Mouse (Mus musculus) limb, embryonic 13.5 days (tissue): ENCODE results near the gene Traip. TPM values are rescaled to one million over a fixed set of nuclear protein-coding genes. Genes with fewer than 3 reads are reported as not detected.
A peak's percentile ranks its signal among the peaks of the same experiment; 100 is the strongest.

ENCODE experiments used
- ATAC-seq: fragments of 200-750 bp; cut with Nextera tagmentation; 2 replicates; pipeline ENCODE4 v1.8.0; 2017; ENCODE audit warnings: low read depth, moderate number of reproducible peaks, moderate TSS enrichment; ENCODE audit not compliant: low FRiP score
- H3K27ac ChIP-seq: fragments of 300-500 bp; sonication (generic); 2 replicates; pipeline ENCODE4 v1.5.1; 2015; ENCODE audit warnings: inconsistent platforms, mild to moderate bottlenecking, moderate library complexity
- H3K27me3 ChIP-seq: fragments of 300-500 bp; sonication (generic); 2 replicates; pipeline ENCODE4 v1.6.1; 2015; ENCODE audit warnings: mild to moderate bottlenecking, inconsistent platforms
- H3K36me3 ChIP-seq: fragments of 300-500 bp; sonication (generic); 2 replicates; pipeline ENCODE4 v1.6.1; 2015; ENCODE audit warnings: inconsistent platforms, mild to moderate bottlenecking, moderate library complexity
- H3K4me1 ChIP-seq: fragments of 300-500 bp; sonication (generic); 2 replicates; pipeline ENCODE4 v1.6.1; 2015; ENCODE audit warnings: inconsistent platforms
- H3K4me2 ChIP-seq: fragments of 300-500 bp; sonication (generic); replicated peaks from 2 replicates; pipeline ENCODE4 v1.6.1; 2015; ENCODE audit warnings: inconsistent platforms, mild to moderate bottlenecking, moderate library complexity
- H3K4me3 ChIP-seq: fragments of 300-500 bp; sonication (generic); 2 replicates; pipeline ENCODE4 v1.5.1; 2015; ENCODE audit warnings: moderate library complexity, mild to moderate bottlenecking, inconsistent platforms
- H3K9ac ChIP-seq: fragments of 300-500 bp; sonication (generic); 2 replicates; pipeline ENCODE4 v1.6.1; 2015; ENCODE audit warnings: mild to moderate bottlenecking, inconsistent platforms
- H3K9me3 ChIP-seq: fragments of 300-500 bp; sonication (generic); 2 replicates; pipeline ENCODE4 v1.6.1; 2016; ENCODE audit warnings: inconsistent platforms
- WGBS: fragments of 180-500 bp; shearing (Covaris S2); methylation state at CpG from one replicate; pipeline ENCODE4 v1.1.7; 2015; 5-methylcytosine and 5-hydroxymethylcytosine counted together
- polyA plus RNA-seq: library from polyadenylated mRNA; unstranded; fragments of >200 nt; fragmentation: Nextera tagmentation; extraction: Ambion mirVana; gene quantifications from 2 replicates; pipeline ENCODE4 v1.2.1, GENCODE M21; 2015

The Traip gene
- polyA plus RNA-seq, 1 experiment from 2014 or later: 26.1 TPM

GRCm38 (mm10) chr9:107917895-107918608, 31.9 kb upstream of the Traip start:
- H3K36me3 ChIP-seq: peaks cover under 1% of the 10 kb centered on the region; the same call in 1 of the 2 replicates
- H3K4me3 ChIP-seq: no peak overlapping the region
- H3K4me1 ChIP-seq: peaks cover 11% of the 10 kb centered on the region
- H3K9ac ChIP-seq: 0 out of 2 replicates have a peak overlapping the region, but pooled peaks have one; percentile 4
- ATAC-seq: peak; percentile 30; the same call in 1 of the 2 replicates
- no peak overlapping the region for H3K4me2 ChIP-seq
- no peak overlapping the region for H3K27ac ChIP-seq
- no peaks in the 10 kb centered on the region for H3K9me3 ChIP-seq
- 30% methylated on average over 13 of the region's 13 CpGs for WGBS
- no peaks in the 10 kb centered on the region for H3K27me3 ChIP-seq

- no peak overlapping the region for H3K4me2 ChIP-seq
- H3K9me3 ChIP-seq: no peaks in the 10 kb centered on the region
- no peak overlapping the region for H3K4me3 ChIP-seq
- no peak overlapping the region for H3K27ac ChIP-seq
- no peaks in the 10 kb centered on the region for H3K27me3 ChIP-seq
- H3K9ac ChIP-seq: no peak overlapping the region
- H3K36me3 ChIP-seq: no peaks in the 10 kb centered on the region; the same call in 1 of the 2 replicates
- ATAC-seq: no peak
- peaks cover 14% of the 10 kb centered on the region for H3K4me1 ChIP-seq
- 76% methylated on average over 6 of the region's 6 CpGs for WGBS
These were observed 31.1 kb upstream of the Traip start for GRCm38 (mm10) chr9:107918884-107919283.

- Histone ChIP-seq H3K9ac (no peak overlapping the region), H3K9me3 (no peaks in the 10 kb centered on the region), H3K36me3 (no peaks in the 10 kb centered on the region; the same call in 1 of the 2 replicates), H3K27me3 (no peaks in the 10 kb centered on the region), H3K4me3 (no peak overlapping the region), H3K4me2 (no peak overlapping the region), H3K27ac (no peak overlapping the region), H3K4me1 (peaks cover 19% of the 10 kb centered on the region)
- WGBS: 82% methylated on average over 5 of the region's 5 CpGs
- no peak for ATAC-seq
These were observed 30.5 kb upstream of the Traip start for GRCm38 (mm10) chr9:107919441-107919840.

- Histone ChIP-seq H3K4me2 (no peak overlapping the region), H3K9ac (no peak overlapping the region), H3K27me3 (no peaks in the 10 kb centered on the region), H3K9me3 (no peaks in the 10 kb centered on the region), H3K27ac (no peak overlapping the region), H3K4me1 (peaks cover 15% of the 10 kb centered on the region), H3K4me3 (no peak overlapping the region), H3K36me3 (no peaks in the 10 kb centered on the region)
- 29% methylated on average over 7 of the region's 7 CpGs for WGBS
- no peak for ATAC-seq
These were observed 26.9 kb upstream of the Traip start for GRCm38 (mm10) chr9:107923021-107923420.

- no peaks in the 10 kb centered on the region for H3K9me3 ChIP-seq
- WGBS: 53% methylated on average over 6 of the region's 6 CpGs
- no peaks in the 10 kb centered on the region for H3K36me3 ChIP-seq
- H3K4me1 ChIP-seq: peaks cover 12% of the 10 kb centered on the region; the same call in 1 of the 2 replicates
- ATAC-seq: 0 out of 2 replicates have a peak, but pooled peaks have one; percentile 45
- no peak overlapping the region for H3K4me3 ChIP-seq
- no peak overlapping the region for H3K27ac ChIP-seq
- H3K4me2 ChIP-seq: no peak overlapping the region
- no peaks in the 10 kb centered on the region for H3K27me3 ChIP-seq
- peak overlapping the region; percentile 31; the same call in 1 of the 2 replicates for H3K9ac ChIP-seq
These were observed 26.0 kb upstream of the Traip start for GRCm38 (mm10) chr9:107923956-107924355.

- WGBS: 33% methylated on average over 3 of the region's 3 CpGs
- peaks cover 12% of the 10 kb centered on the region; the same call in 1 of the 2 replicates for H3K4me1 ChIP-seq
- H3K9ac ChIP-seq: no peak overlapping the region
- no peaks in the 10 kb centered on the region for H3K9me3 ChIP-seq
- H3K4me2 ChIP-seq: no peak overlapping the region
- no peak for ATAC-seq
- no peaks in the 10 kb centered on the region for H3K27me3 ChIP-seq
- no peaks in the 10 kb centered on the region for H3K36me3 ChIP-seq
- no peak overlapping the region for H3K27ac ChIP-seq
- H3K4me3 ChIP-seq: no peak overlapping the region
These were observed 24.7 kb upstream of the Traip start for GRCm38 (mm10) chr9:107925251-107925650.

- no peak for ATAC-seq
- Histone ChIP-seq H3K36me3 (no peaks in the 10 kb centered on the region), H3K9me3 (no peaks in the 10 kb centered on the region), H3K27ac (no peak overlapping the region), H3K27me3 (no peaks in the 10 kb centered on the region), H3K4me2 (no peak overlapping the region), H3K4me3 (no peak overlapping the region), H3K4me1 (peaks cover 12% of the 10 kb centered on the region; the same call in 1 of the 2 replicates), H3K9ac (no peak overlapping the region)
- 48% methylated on average over 9 of the region's 9 CpGs for WGBS
These were observed 23.0 kb upstream of the Traip start for GRCm38 (mm10) chr9:107926920-107927420.

GRCm38 (mm10) chr9:107927749-107928148, 22.2 kb upstream of the Traip start:
- WGBS: 76% methylated on average over 5 of the region's 5 CpGs
- no peak for ATAC-seq

GRCm38 (mm10) chr9:107928169-107928568, 21.8 kb upstream of the Traip start, which contains the start of gene Actl11:
TSS of gene Actl11 (plus strand) at chr9:107928469.
- 94% methylated on average over 3 of the region's 3 CpGs for WGBS
- Histone ChIP-seq H3K9ac (no peak within 1 kb of the TSS), H3K27me3 (no peaks in the 10 kb centered on the region), H3K4me1 (peaks cover 12% of the 10 kb centered on the region; the same call in 1 of the 2 replicates), H3K27ac (no peak within 1 kb of the TSS), H3K36me3 (no peaks in the 10 kb centered on the region), H3K4me3 (no peak within 1 kb of the TSS), H3K9me3 (no peaks in the 10 kb centered on the region), H3K4me2 (no peak within 1 kb of the TSS)
- ATAC-seq: no peak

More at GRCm38 (mm10) chr9:107927749-107928148, 22.2 kb upstream of the Traip start:
- H3K27me3 ChIP-seq: no peaks in the 10 kb centered on the region
- no peak overlapping the region for H3K4me3 ChIP-seq
- H3K27ac ChIP-seq: no peak overlapping the region
- no peak overlapping the region for H3K4me2 ChIP-seq
- no peaks in the 10 kb centered on the region for H3K36me3 ChIP-seq
- H3K9ac ChIP-seq: no peak overlapping the region
- H3K9me3 ChIP-seq: no peaks in the 10 kb centered on the region
- peaks cover 12% of the 10 kb centered on the region; the same call in 1 of the 2 replicates for H3K4me1 ChIP-seq

- H3K27me3 ChIP-seq: peaks cover 22% of the 10 kb centered on the region; the same call in 1 of the 2 replicates
- 61% methylated on average over 4 of the region's 4 CpGs for WGBS
- no peak overlapping the region for H3K9ac ChIP-seq
- no peak for ATAC-seq
- H3K9me3 ChIP-seq: no peaks in the 10 kb centered on the region
- peaks cover 20% of the 10 kb centered on the region for H3K4me1 ChIP-seq
- no peak overlapping the region for H3K4me3 ChIP-seq
- H3K36me3 ChIP-seq: no peaks in the 10 kb centered on the region
- no peak overlapping the region for H3K27ac ChIP-seq
- H3K4me2 ChIP-seq: no peak overlapping the region
These were observed 17.7 kb upstream of the Traip start for GRCm38 (mm10) chr9:107932221-107932620.

GRCm38 (mm10) chr9:107934146-107934545, 15.8 kb upstream of the Traip start:
- Histone ChIP-seq H3K9ac (no peak overlapping the region), H3K27ac (no peak overlapping the region), H3K27me3 (peaks cover 22% of the 10 kb centered on the region; the same call in 1 of the 2 replicates), H3K9me3 (no peaks in the 10 kb centered on the region), H3K4me2 (no peak overlapping the region), H3K4me1 (peaks cover 21% of the 10 kb centered on the region), H3K36me3 (no peaks in the 10 kb centered on the region), H3K4me3 (no peak overlapping the region)
- no peak for ATAC-seq
- 88% methylated on average over 11 of the region's 11 CpGs for WGBS

- H3K9ac ChIP-seq: peak within 1 kb of the TSS; percentile 73
- no peaks in the 10 kb centered on the region for H3K36me3 ChIP-seq
- peaks cover 22% of the 10 kb centered on the region; the same call in 1 of the 2 replicates for H3K27me3 ChIP-seq
- peak within 1 kb of the TSS; percentile 61 for H3K4me3 ChIP-seq
- WGBS: 13% methylated on average over 3 of the region's 3 CpGs
- no peaks in the 10 kb centered on the region for H3K9me3 ChIP-seq
- H3K27ac ChIP-seq: no peak within 1 kb of the TSS
- ATAC-seq: 0 out of 2 replicates have a peak, but pooled peaks have one; percentile 2
- peaks cover 21% of the 10 kb centered on the region for H3K4me1 ChIP-seq
- H3K4me2 ChIP-seq: peak within 1 kb of the TSS; percentile 96
These were observed 14.6 kb upstream of the Traip start, which contains the start of gene Camkv for GRCm38 (mm10) chr9:107935374-107935773. TSS of gene Camkv (plus strand) at chr9:107935674.
